Mouse (Mus musculus) embryonic facial prominence, embryonic 13.5 days (tissue): Measurements from ENCODE around the gene Ablim1. TPM values are rescaled to one million over a fixed set of nuclear protein-coding genes. Genes with fewer than 3 reads are reported as not detected.

ENCODE experiments used
- ATAC-seq: fragments of 200-750 bp; cut with Nextera tagmentation; 2 replicates; pipeline ENCODE4 v1.8.0; 2017; ENCODE audit warnings: low read depth; ENCODE audit not compliant: insufficient number of reproducible peaks, insufficient read depth, low FRiP score, low TSS enrichment
- H3K27ac ChIP-seq: fragments of 300-500 bp; sonication (generic); 2 replicates; pipeline ENCODE4 v1.5.1; 2015; ENCODE audit warnings: moderate library complexity, mild to moderate bottlenecking, inconsistent platforms
- H3K27me3 ChIP-seq: fragments of 300-500 bp; sonication (generic); 2 replicates; pipeline ENCODE4 v1.6.1; 2015; ENCODE audit warnings: mild to moderate bottlenecking, inconsistent platforms
- H3K36me3 ChIP-seq: fragments of 300-500 bp; sonication (generic); 2 replicates; pipeline ENCODE4 v1.6.1; 2015; ENCODE audit warnings: mild to moderate bottlenecking, inconsistent platforms
- H3K4me1 ChIP-seq: fragments of 300-500 bp; sonication (generic); 2 replicates; pipeline ENCODE4 v1.6.1; 2015; ENCODE audit warnings: inconsistent platforms
- H3K4me2 ChIP-seq: fragments of 300-500 bp; sonication (generic); 2 replicates; pipeline ENCODE4 v1.6.1; 2015; ENCODE audit warnings: moderate library complexity, mild to moderate bottlenecking, inconsistent platforms
- H3K4me3 ChIP-seq: fragments of 300-500 bp; sonication (generic); 2 replicates; pipeline ENCODE4 v1.5.1; 2015; ENCODE audit warnings: mild to moderate bottlenecking, inconsistent platforms
- H3K9ac ChIP-seq: fragments of 300-500 bp; sonication (generic); 2 replicates; pipeline ENCODE4 v1.6.1; 2015; ENCODE audit warnings: mild to moderate bottlenecking, inconsistent platforms
- H3K9me3 ChIP-seq: fragments of 300-500 bp; sonication (generic); 2 replicates; pipeline ENCODE4 v1.6.1; 2016; ENCODE audit warnings: inconsistent platforms
- WGBS: fragments of 180-500 bp; shearing (Covaris S2); methylation state at CpG from one replicate; pipeline ENCODE4 v1.1.7; 2015; ENCODE audit warnings: mixed read lengths; 5-methylcytosine and 5-hydroxymethylcytosine counted together
- polyA plus RNA-seq: library from polyadenylated mRNA; unstranded; fragments of >200 nt; fragmentation: Nextera tagmentation; extraction: Ambion mirVana; gene quantifications from 2 replicates; pipeline ENCODE4 v1.2.1, GENCODE M21; 2015

Gene Ablim1
- polyA plus RNA-seq, 1 experiment from 2014 or later, result 33.3 TPM

- Histone ChIP-seq H3K27me3 (no peaks in the 10 kb centered on the region), H3K4me1 (peaks cover 8% of the 10 kb centered on the region), H3K9ac (no peak overlapping the region), H3K9me3 (no peaks in the 10 kb centered on the region), H3K27ac (no peak overlapping the region), H3K4me3 (no peak overlapping the region), H3K36me3 (no peaks in the 10 kb centered on the region), H3K4me2 (no peak overlapping the region)
- 72% methylated on average over 15 of the region's 15 CpGs for WGBS
- ATAC-seq, result no peak
Measured at GRCm38 (mm10) chr19:57036860-57037259, 277.9 kb downstream of the Ablim1 start.

DNA sequence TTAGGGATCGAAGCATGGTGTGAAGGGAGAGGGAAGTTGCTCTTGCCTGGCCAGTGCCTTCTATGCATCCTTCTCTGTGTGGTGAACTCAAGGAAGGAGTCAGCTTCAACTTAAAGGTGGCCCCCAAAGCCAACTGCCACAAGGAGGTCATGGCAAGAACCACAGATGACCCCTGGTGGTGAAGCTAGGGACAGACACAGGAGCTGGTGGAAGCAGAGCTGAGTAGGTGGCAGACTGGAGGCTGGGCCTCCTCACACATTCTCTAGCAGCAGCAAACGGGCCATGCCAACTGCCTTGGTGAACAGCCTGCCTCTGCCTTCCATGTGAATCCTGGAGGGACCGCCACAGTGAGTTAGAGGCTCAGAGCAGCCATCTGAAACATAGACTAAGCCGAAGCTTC is 283.1 kb downstream of the Ablim1 start:
- H3K4me3 ChIP-seq, result no peak overlapping the region
- H3K9ac ChIP-seq, result no peak overlapping the region
- no peaks in the 10 kb centered on the region for H3K36me3 ChIP-seq
- no peaks in the 10 kb centered on the region for H3K27me3 ChIP-seq
- no peak for ATAC-seq
- H3K9me3 ChIP-seq, result peaks cover 5% of the 10 kb centered on the region; the same call in 1 of the 2 replicates
- peaks cover 8% of the 10 kb centered on the region for H3K4me1 ChIP-seq
- H3K4me2 ChIP-seq, result no peak overlapping the region
- WGBS, result 79% methylated on average over 4 of the region's 4 CpGs
- H3K27ac ChIP-seq, result no peak overlapping the region

DNA sequence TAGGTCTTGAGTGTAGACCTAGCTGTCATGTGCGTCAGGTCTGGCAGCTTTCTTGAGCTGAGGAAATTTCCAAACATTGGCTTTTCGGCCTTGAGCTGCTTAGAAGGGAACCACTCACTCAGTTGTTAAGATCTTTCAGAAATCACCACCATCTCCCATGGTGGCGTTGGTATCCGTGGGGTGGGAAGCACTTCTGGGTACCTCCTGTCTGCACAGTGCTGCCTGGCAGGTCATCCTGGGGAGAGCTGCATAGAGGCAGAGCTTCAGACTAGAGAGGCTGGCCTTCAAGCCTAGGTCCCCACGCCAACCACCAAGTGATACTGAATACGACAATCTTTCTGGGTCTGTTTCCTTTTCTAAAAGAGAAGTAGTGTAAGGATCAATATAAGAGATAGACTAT is 285.3 kb downstream of the Ablim1 start:
- H3K4me1 ChIP-seq, result peaks cover 6% of the 10 kb centered on the region; the same call in 1 of the 2 replicates
- H3K9ac ChIP-seq, result no peak overlapping the region
- H3K4me2 ChIP-seq, result no peak overlapping the region
- H3K27me3 ChIP-seq, result no peaks in the 10 kb centered on the region
- ATAC-seq, result no peak
- H3K9me3 ChIP-seq, result peaks cover 7% of the 10 kb centered on the region; the same call in 1 of the 2 replicates
- H3K4me3 ChIP-seq, result no peak overlapping the region
- H3K36me3 ChIP-seq, result no peaks in the 10 kb centered on the region
- H3K27ac ChIP-seq, result no peak overlapping the region
- WGBS, result 89% methylated on average over 6 of the region's 6 CpGs

GRCm38 (mm10) chr19:57028327-57029179 is 286.2 kb downstream of the Ablim1 start:
- Histone ChIP-seq H3K4me1 (peaks cover 3% of the 10 kb centered on the region; the same call in 1 of the 2 replicates), H3K36me3 (no peaks in the 10 kb centered on the region), H3K9me3 (peaks cover 7% of the 10 kb centered on the region; the same call in 1 of the 2 replicates), H3K9ac (no peak overlapping the region), H3K27ac (no peak overlapping the region), H3K27me3 (no peaks in the 10 kb centered on the region), H3K4me2 (no peak overlapping the region), H3K4me3 (no peak overlapping the region)
- 62% methylated on average over 8 of the region's 8 CpGs for WGBS
- no peak for ATAC-seq

DNA sequence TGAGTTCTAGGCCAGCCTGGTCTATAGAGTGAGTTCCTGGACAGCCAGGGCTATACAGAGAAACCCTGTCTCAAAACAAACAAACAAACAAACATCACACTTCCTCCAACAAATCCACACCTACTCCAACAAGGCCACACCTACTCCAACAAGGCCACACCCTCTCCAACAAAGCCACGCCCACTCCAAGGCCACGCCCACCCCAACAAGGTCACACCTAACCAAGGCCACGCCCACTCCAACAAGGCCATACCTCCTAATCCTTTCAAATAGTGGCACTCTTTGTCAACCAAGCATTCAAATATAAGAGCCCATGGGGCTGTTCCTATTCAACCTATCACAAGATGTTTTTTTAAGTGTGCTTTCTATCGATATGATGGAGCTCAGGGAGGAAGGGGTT is 288.2 kb downstream of the Ablim1 start:
- ATAC-seq, result no peak
- H3K4me1 ChIP-seq, result 0 out of 2 replicates have a peak, but pooled peaks cover 3% of the 10 kb centered on the region
- no peaks in the 10 kb centered on the region for H3K36me3 ChIP-seq
- H3K9me3 ChIP-seq, result peaks cover 7% of the 10 kb centered on the region; the same call in 1 of the 2 replicates
- H3K4me3 ChIP-seq, result no peak overlapping the region
- no peak overlapping the region for H3K4me2 ChIP-seq
- no peak overlapping the region for H3K9ac ChIP-seq
- no peaks in the 10 kb centered on the region for H3K27me3 ChIP-seq
- H3K27ac ChIP-seq, result no peak overlapping the region
- 65% methylated on average over 4 of the region's 4 CpGs for WGBS

DNA sequence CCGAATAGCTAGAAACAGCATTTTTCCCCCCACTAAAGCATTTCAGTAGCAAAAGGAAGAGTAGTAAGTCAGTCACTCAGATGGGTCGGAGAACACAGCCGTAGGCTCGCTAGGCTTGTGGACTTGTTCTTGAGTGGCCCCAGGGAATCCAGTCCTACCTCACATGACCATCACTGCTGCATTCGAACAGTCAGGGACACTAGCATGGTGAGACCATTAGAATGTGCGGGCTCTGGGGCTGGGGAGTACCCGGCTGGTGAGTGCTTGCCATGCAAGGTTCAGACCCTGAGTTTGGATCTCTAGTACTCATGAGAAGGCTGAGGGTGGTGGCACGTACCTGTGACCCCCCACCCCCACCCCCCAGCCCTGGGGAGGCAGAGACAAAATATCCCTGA is 296.9 kb downstream of the Ablim1 start:
- H3K27ac ChIP-seq, result no peak overlapping the region
- ATAC-seq, result no peak
- WGBS, result 60% methylated on average over 8 of the region's 8 CpGs
- H3K36me3 ChIP-seq, result no peaks in the 10 kb centered on the region
- H3K9me3 ChIP-seq, result no peaks in the 10 kb centered on the region
- H3K4me3 ChIP-seq, result no peak overlapping the region
- H3K27me3 ChIP-seq, result no peaks in the 10 kb centered on the region
- H3K4me1 ChIP-seq, result peaks cover 13% of the 10 kb centered on the region
- H3K9ac ChIP-seq, result no peak overlapping the region
- peak overlapping the region; percentile 28; the same call in 1 of the 2 replicates for H3K4me2 ChIP-seq

- H3K27ac ChIP-seq, result no peak overlapping the region
- H3K9me3 ChIP-seq, result no peaks in the 10 kb centered on the region
- no peak overlapping the region for H3K9ac ChIP-seq
- ATAC-seq, result no peak
- no peaks in the 10 kb centered on the region for H3K27me3 ChIP-seq
- no peaks in the 10 kb centered on the region for H3K36me3 ChIP-seq
- WGBS, result 24% methylated on average over 15 of the region's 15 CpGs
- H3K4me2 ChIP-seq, result peak overlapping the region; percentile 28; the same call in 1 of the 2 replicates
- no peak overlapping the region for H3K4me3 ChIP-seq
- peaks cover 13% of the 10 kb centered on the region for H3K4me1 ChIP-seq
Measured at GRCm38 (mm10) chr19:57016995-57017784, 297.5 kb downstream of the Ablim1 start.

- no peak overlapping the region for H3K27ac ChIP-seq
- no peaks in the 10 kb centered on the region for H3K9me3 ChIP-seq
- WGBS, result 83% methylated on average over 3 of the region's 3 CpGs
- H3K4me3 ChIP-seq, result no peak overlapping the region
- H3K4me2 ChIP-seq, result no peak overlapping the region
- H3K9ac ChIP-seq, result no peak overlapping the region
- peaks cover 18% of the 10 kb centered on the region for H3K4me1 ChIP-seq
- no peak for ATAC-seq
- no peaks in the 10 kb centered on the region for H3K36me3 ChIP-seq
- peaks cover 2% of the 10 kb centered on the region for H3K27me3 ChIP-seq
Measured at GRCm38 (mm10) chr19:57014808-57015207, 299.9 kb downstream of the Ablim1 start.

GRCm38 (mm10) chr19:57013271-57013677 is 301.4 kb downstream of the Ablim1 start:
- H3K36me3 ChIP-seq, result no peaks in the 10 kb centered on the region
- no peak for ATAC-seq
- H3K27ac ChIP-seq, result no peak overlapping the region
- no peak overlapping the region for H3K4me2 ChIP-seq
- H3K9me3 ChIP-seq, result no peaks in the 10 kb centered on the region
- peaks cover 8% of the 10 kb centered on the region for H3K27me3 ChIP-seq
- WGBS, result 41% methylated on average over 6 of the region's 6 CpGs
- peaks cover 18% of the 10 kb centered on the region for H3K4me1 ChIP-seq
- no peak overlapping the region for H3K4me3 ChIP-seq
- H3K9ac ChIP-seq, result no peak overlapping the region

DNA sequence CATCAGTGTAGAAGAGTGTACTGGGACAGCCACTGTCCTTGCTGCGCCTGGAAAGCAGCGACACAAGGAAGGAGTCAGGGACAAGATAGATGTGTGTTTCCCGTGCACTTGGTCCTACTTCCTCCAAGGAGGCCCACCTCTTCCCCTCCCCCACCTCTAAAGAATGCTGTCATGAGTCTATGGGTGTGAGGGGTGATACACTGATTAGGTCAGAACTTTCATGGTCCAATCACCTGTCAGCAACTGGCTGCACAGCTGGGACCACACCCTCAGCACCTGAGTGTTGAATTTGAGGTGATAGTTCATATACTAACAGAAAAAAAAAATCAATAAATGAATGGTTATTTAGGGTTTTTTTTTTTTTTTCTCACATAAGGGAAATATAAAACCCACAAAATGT is 302.7 kb downstream of the Ablim1 start:
- ATAC-seq, result no peak
- no peak overlapping the region for H3K27ac ChIP-seq
- no peak overlapping the region for H3K4me3 ChIP-seq
- no peaks in the 10 kb centered on the region for H3K9me3 ChIP-seq
- no peak overlapping the region for H3K9ac ChIP-seq
- H3K27me3 ChIP-seq, result peaks cover 18% of the 10 kb centered on the region
- peaks cover 18% of the 10 kb centered on the region for H3K4me1 ChIP-seq
- H3K36me3 ChIP-seq, result no peaks in the 10 kb centered on the region
- no peak overlapping the region for H3K4me2 ChIP-seq
- WGBS, result 59% methylated on average over 3 of the region's 3 CpGs

- H3K9me3 ChIP-seq, result no peaks in the 10 kb centered on the region
- H3K27me3 ChIP-seq, result peaks cover 26% of the 10 kb centered on the region
- no peak overlapping the region for H3K27ac ChIP-seq
- H3K4me1 ChIP-seq, result peaks cover 19% of the 10 kb centered on the region
- H3K9ac ChIP-seq, result no peak overlapping the region
- H3K4me2 ChIP-seq, result no peak overlapping the region
- no peaks in the 10 kb centered on the region for H3K36me3 ChIP-seq
- WGBS, result 29% methylated on average over 4 of the region's 4 CpGs
- ATAC-seq, result no peak
- H3K4me3 ChIP-seq, result no peak overlapping the region
Measured at GRCm38 (mm10) chr19:57010064-57010463, 304.7 kb downstream of the Ablim1 start.
